Mouse (Mus musculus) monocyte, adult 5-6 weeks (primary cell): ENCODE data around the gene Lasp1. TPM values are rescaled to one million over a fixed set of nuclear protein-coding genes. Genes with fewer than 3 reads are reported as not detected.

ENCODE experiments used
- total RNA-seq: library from RNA; stranded (forward); fragments of 200-1000, 200-491, 200-594 nt; gene quantifications from 3 replicates; pipeline ENCODE4 v1.2.3, GENCODE M21; 2017

Lasp1 gene
- total RNA-seq, 1 experiment from 2014 or later, result 199 TPM

Other genes starting within 250 kb of the Lasp1 start
- gene Srcin1, start 222.8 kb upstream of the Lasp1 start, total RNA-seq, result 0.10 to 0.58 TPM (median 0.21 TPM) in 3 replicates
- gene Epop, start 169.3 kb upstream of the Lasp1 start, total RNA-seq, result 0.75 to 1.8 TPM (median 0.95 TPM) in 3 replicates
- 34.4 to 77.7 TPM (median 40.4 TPM) in 3 replicates for gene Mllt6, start 135.6 kb upstream of the Lasp1 start, total RNA-seq
- 5.8 to 19.1 TPM (median 6.2 TPM) in 3 replicates for gene Cisd3, start 113.2 kb upstream of the Lasp1 start, total RNA-seq
- 0.85 to 4.5 TPM in 2 of 3 replicates, not detected in the other for gene Pcgf2, start 98.5 kb upstream of the Lasp1 start, total RNA-seq
- gene Psmb3, start 95.6 kb upstream of the Lasp1 start, total RNA-seq, result 137 to 160 TPM (median 146 TPM) in 3 replicates
- gene Pip4k2b, start 54.3 kb upstream of the Lasp1 start, total RNA-seq, result 22.1 to 35.2 TPM (median 28.7 TPM) in 3 replicates
- gene Cwc25, start 32.4 kb upstream of the Lasp1 start, total RNA-seq, result 42.0 to 49.3 TPM (median 43.5 TPM) in 3 replicates
- not detected in 3 replicates for gene 1700001P01Rik, start 23.1 kb upstream of the Lasp1 start, total RNA-seq
- gene Rpl23, start 16.6 kb upstream of the Lasp1 start, total RNA-seq, result 1,225 to 1,795 TPM (median 1,736 TPM) in 3 replicates
- gene B230217C12Rik, start 41.8 kb downstream of the Lasp1 start, total RNA-seq, result 0.96 to 3.0 TPM in 2 of 3 replicates, not detected in the other
- gene Fbxo47, start 85.2 kb downstream of the Lasp1 start, total RNA-seq, result 0.53 to 2.1 TPM (median 1.5 TPM) in 3 replicates
- gene Plxdc1, start 187.4 kb downstream of the Lasp1 start, total RNA-seq, result 1.6 to 2.8 TPM (median 2.4 TPM) in 3 replicates
- 67.7 to 97.0 TPM (median 83.6 TPM) in 3 replicates for gene Arl5c, start 197.2 kb downstream of the Lasp1 start, total RNA-seq
- gene Cacnb1, start 224.0 kb downstream of the Lasp1 start, total RNA-seq, result 1.6 to 3.5 TPM (median 3.3 TPM) in 3 replicates
- 1,171 to 1,260 TPM (median 1,185 TPM) in 3 replicates for gene Rpl19, start 227.7 kb downstream of the Lasp1 start, total RNA-seq